11 mouse cellular contexts compared by ENCODE assay signal in genomic region chr1:106151846-106152245, GRCm38 (mm10). TPM values are rescaled to one million over a fixed set of nuclear protein-coding genes. Genes with fewer than 3 reads are reported as not detected.
DNase-seq lines count a peak whose midpoint lies in the region; ATAC-seq and TF ChIP-seq lines count a peak whose summit lies in the region.
"Had no signal": no experiment of that assay in that cellular context is flagged by ENCODE, and none has a peak within 500 bp of the region (broad histone marks: within the 10 kb centered on the region; RNA-seq: fewer than 3 reads in every experiment).

No protein-coding gene starts in this region.

- TF ChIP-seq CTCF in brain, embryonic 14.5 days (IDR thresholded peaks at IDR 0.05; ENCODE audit: borderline replicate concordance, extremely low read depth, insufficient read depth, insufficient read length) = 0 out of 2 replicates have a peak, but pooled peaks have one; percentile 5
- TF ChIP-seq CTCF in lung, adult 2 months (IDR thresholded peaks at IDR 0.05; ENCODE audit: insufficient read depth, low read length) = peak; percentile 72

- no peaks in the 10 kb centered on the region for H3K27me3 ChIP-seq in midbrain, embryonic 15.5 days (replicated peaks)
- H3K27me3 ChIP-seq in hindbrain, embryonic 12.5 days = no peaks in the 10 kb centered on the region
- H3K27me3 ChIP-seq: hindbrain, embryonic 15.5 days had no signal

- no peaks in the 10 kb centered on the region for H3K9me3 ChIP-seq in midbrain, embryonic 15.5 days
- no peaks in the 10 kb centered on the region for H3K9me3 ChIP-seq in hindbrain, embryonic 12.5 days (replicated peaks)
- H3K9me3 ChIP-seq: G1E; hindbrain, embryonic 15.5 days had no signal

- H3K9ac ChIP-seq in midbrain, embryonic 15.5 days = no peak overlapping the region
- no peak overlapping the region for H3K9ac ChIP-seq in hindbrain, embryonic 12.5 days
- H3K9ac ChIP-seq: hindbrain, embryonic 15.5 days had no signal

- 66% methylated on average over 12 of the region's 12 CpGs for WGBS in lung, adult 2 months
- 82% methylated on average over 12 of the region's 12 CpGs for WGBS in midbrain, embryonic 15.5 days
- WGBS in hindbrain, embryonic 12.5 days = 84% methylated on average over 12 of the region's 12 CpGs

- H3K4me2 ChIP-seq in midbrain, embryonic 15.5 days = no peak overlapping the region
- no peak overlapping the region for H3K4me2 ChIP-seq in hindbrain, embryonic 12.5 days (replicated peaks)
- H3K4me2 ChIP-seq: hindbrain, embryonic 15.5 days had no signal

- no peaks in the 10 kb centered on the region for H3K36me3 ChIP-seq in midbrain, embryonic 15.5 days (replicated peaks)
- no peaks in the 10 kb centered on the region for H3K36me3 ChIP-seq in hindbrain, embryonic 12.5 days
- H3K36me3 ChIP-seq: G1E; hindbrain, embryonic 15.5 days had no signal

- no peak for ATAC-seq in midbrain, embryonic 15.5 days (replicated peaks)
- ATAC-seq in hindbrain, embryonic 12.5 days (ENCODE audit: low FRiP score) = no peak

- no peak overlapping the region for H3K4me3 ChIP-seq in lung, adult 2 months (replicated peaks; ENCODE audit: extremely low read depth, low read depth, low read length)
- no peak overlapping the region for H3K4me3 ChIP-seq in midbrain, embryonic 15.5 days
- no peak overlapping the region for H3K4me3 ChIP-seq in hindbrain, embryonic 12.5 days
- H3K4me3 ChIP-seq: hindbrain, embryonic 15.5 days; myocyte had no signal

- no peak overlapping the region for H3K27ac ChIP-seq in midbrain, embryonic 15.5 days
- H3K27ac ChIP-seq in hindbrain, embryonic 12.5 days = no peak overlapping the region
- H3K27ac ChIP-seq: hindbrain, embryonic 15.5 days had no signal

- peaks cover 4% of the 10 kb centered on the region for H3K4me1 ChIP-seq in lung, adult 2 months (ENCODE audit: control insufficient read depth, insufficient read depth, low read length)
- peaks cover 7% of the 10 kb centered on the region for H3K4me1 ChIP-seq in midbrain, embryonic 15.5 days
- H3K4me1 ChIP-seq in hindbrain, embryonic 12.5 days = peaks cover 3% of the 10 kb centered on the region; the same call in 1 of the 2 replicates

- no peak for TF ChIP-seq POLR2A in brain, embryonic 14.5 days (IDR thresholded peaks at IDR 0.05; ENCODE audit: borderline replicate concordance, extremely low read depth, insufficient read depth, insufficient read length, poor library complexity, severe bottlenecking)
- TF ChIP-seq POLR2A in lung, adult 2 months (IDR thresholded peaks at IDR 0.05; ENCODE audit: borderline replicate concordance, extremely low read depth, low read depth, low read length) = no peak

- DNase-seq in embryo, embryonic 11 days = peak; percentile 21
- DNase-seq in embryo, embryonic 10.5 days (ENCODE audit: low spot score) = no peak
- DNase-seq in CD4-positive, CD25-positive, alpha-beta regulatory T cell, adult 2 months (ENCODE audit: low read depth, low spot score) = peak; percentile 90
- no peak for DNase-seq in brain, embryonic 14.5 days (ENCODE audit: low read depth)
- peak; percentile 17 for DNase-seq in lung, adult 2 months
- DNase-seq in thymus, postnatal 0 days (ENCODE audit: low spot score) = peak; percentile 89

RNA-seq across cellular contexts. Expression of gene Phlpp1, which starts 19.7 kb away (rescaled TPM):
- 22.1 and 27.0 TPM in 2 replicates for polyA plus RNA-seq in brain, embryonic 14.5 days (2012; rRNA removed)
- 26.8 and 31.3 TPM in 2 replicates for polyA plus RNA-seq in lung, adult 2 months (2012; rRNA removed)
- polyA plus RNA-seq in thymus, postnatal 0 days (2015; fragmentation: Nextera tagmentation; extraction: Ambion mirVana) = 1.2 and 1.4 TPM in 2 replicates
- 8.0 and 8.1 TPM in 2 replicates for polyA plus RNA-seq in midbrain, embryonic 15.5 days (2015; fragmentation: Nextera tagmentation; extraction: Ambion mirVana)
- polyA plus RNA-seq in hindbrain, embryonic 12.5 days (2016; fragmentation: Nextera tagmentation; extraction: Ambion mirVana) = 8.9 and 9.4 TPM in 2 replicates

Comparison
In these comparisons a context has a peak if more than half of its experiments do, and no peak if none do; other contexts are left out.
1. DNase-seq: peak in embryo, embryonic 11 days (single experiment), CD4-positive, CD25-positive, alpha-beta regulatory T cell, adult 2 months (single experiment), lung, adult 2 months (single experiment) and thymus, postnatal 0 days (single experiment); none in embryo, embryonic 10.5 days (single experiment) and brain, embryonic 14.5 days (single experiment).